8 mouse cellular contexts compared by ENCODE assay signal in genomic region chr10:109920607-109921187, GRCm38 (mm10).
DNase-seq lines count a peak whose midpoint lies in the region; ATAC-seq and TF ChIP-seq lines count a peak whose summit lies in the region.

No protein-coding gene starts in this region.

- no peak overlapping the region for H3K27ac ChIP-seq in ES-E14 (ENCODE audit: insufficient read depth, low read depth, low read length, poor library complexity, severe bottlenecking)
- no peak overlapping the region for H3K27ac ChIP-seq in forebrain, embryonic 11.5 days (ENCODE audit: low read depth, low read length)
- H3K27ac ChIP-seq in heart, postnatal 0 days (ENCODE audit: low read depth) = no peak overlapping the region
- no peak overlapping the region for H3K27ac ChIP-seq in liver, embryonic 13.5 days
- no peak overlapping the region for H3K27ac ChIP-seq in neural tube, embryonic 14.5 days (ENCODE audit: low read depth, low read length)

- ATAC-seq in forebrain, embryonic 11.5 days (replicated peaks; ENCODE audit: low FRiP score) = peak; percentile 87
- peak; percentile 69 for ATAC-seq in heart, postnatal 0 days (ENCODE audit: insufficient read depth, low read depth)
- no peak for ATAC-seq in liver, embryonic 13.5 days (ENCODE audit: low read depth)
- peak; percentile 84 for ATAC-seq in neural tube, embryonic 14.5 days (ENCODE audit: low read depth)
- ATAC-seq in activated CD4-positive, CD25-positive, alpha-beta regulatory T cell, adult 4 months = no peak

- no peak overlapping the region for H3K4me2 ChIP-seq in forebrain, embryonic 11.5 days (ENCODE audit: low read depth, low read length, severe bottlenecking)
- peak overlapping the region; percentile 56 for H3K4me2 ChIP-seq in heart, postnatal 0 days (ENCODE audit: low read depth, low read length)
- H3K4me2 ChIP-seq in liver, embryonic 13.5 days = no peak overlapping the region
- no peak overlapping the region for H3K4me2 ChIP-seq in neural tube, embryonic 14.5 days (ENCODE audit: low read depth, low read length)

- no peak for TF ChIP-seq EP300 in heart, postnatal 0 days (IDR thresholded peaks at IDR 0.05; ENCODE audit: low read depth)

- 17% methylated on average over 6 of the region's 6 CpGs for WGBS in forebrain, embryonic 11.5 days
- 13% methylated on average over 6 of the region's 6 CpGs for WGBS in heart, postnatal 0 days
- WGBS in liver, embryonic 13.5 days (ENCODE audit: insufficient replicate concordance) = 14% methylated on average over 6 of the region's 6 CpGs
- WGBS in neural tube, embryonic 14.5 days = 17% methylated on average over 6 of the region's 6 CpGs

- no peaks in the 10 kb centered on the region for H3K4me1 ChIP-seq in ES-E14 (ENCODE audit: control insufficient read depth in 2 of 2, insufficient read depth in 2 of 2, low read length in 2 of 2, poor library complexity in 1 of 2)
- H3K4me1 ChIP-seq in forebrain, embryonic 11.5 days (replicated peaks; ENCODE audit: control insufficient read depth, insufficient read depth, low read length) = no peaks in the 10 kb centered on the region
- no peaks in the 10 kb centered on the region for H3K4me1 ChIP-seq in heart, postnatal 0 days (ENCODE audit: control insufficient read depth, insufficient read depth)
- H3K4me1 ChIP-seq in liver, embryonic 13.5 days (replicated peaks) = no peaks in the 10 kb centered on the region
- H3K4me1 ChIP-seq in neural tube, embryonic 14.5 days (ENCODE audit: control insufficient read depth, insufficient read depth, low read length) = no peaks in the 10 kb centered on the region

- no peaks in the 10 kb centered on the region for H3K9me3 ChIP-seq in ES-E14 (ENCODE audit: control insufficient read depth, insufficient read depth, low read depth, low read length)
- H3K9me3 ChIP-seq in forebrain, embryonic 11.5 days (ENCODE audit: control insufficient read depth, low read length) = no peaks in the 10 kb centered on the region
- H3K9me3 ChIP-seq in heart, postnatal 0 days (replicated peaks; ENCODE audit: control insufficient read depth, low read length) = no peaks in the 10 kb centered on the region
- no peaks in the 10 kb centered on the region for H3K9me3 ChIP-seq in liver, embryonic 13.5 days (replicated peaks)
- H3K9me3 ChIP-seq in neural tube, embryonic 14.5 days (ENCODE audit: control insufficient read depth, low read length) = no peaks in the 10 kb centered on the region

- H3K36me3 ChIP-seq in ES-E14 (ENCODE audit: control insufficient read depth, insufficient read depth, low read length, poor library complexity, severe bottlenecking) = no peaks in the 10 kb centered on the region
- no peaks in the 10 kb centered on the region for H3K36me3 ChIP-seq in forebrain, embryonic 11.5 days (ENCODE audit: control insufficient read depth, insufficient read depth, low read length)
- no peaks in the 10 kb centered on the region for H3K36me3 ChIP-seq in heart, postnatal 0 days (replicated peaks; ENCODE audit: control insufficient read depth, insufficient read depth, low read length)
- no peaks in the 10 kb centered on the region for H3K36me3 ChIP-seq in liver, embryonic 13.5 days
- no peaks in the 10 kb centered on the region for H3K36me3 ChIP-seq in neural tube, embryonic 14.5 days (ENCODE audit: control insufficient read depth, insufficient read depth, low read length)

- TF ChIP-seq CTCF in heart, postnatal 0 days (IDR thresholded peaks at IDR 0.05; ENCODE audit: low read depth) = peak; percentile 99

- in situ Hi-C loops in ES-E14 (cut with MboI; ENCODE audit: low sequenced_read_pairs in 2 of 2, unreplicated experiment in 2 of 2) = loop anchor here (10.0 to 25.0 kb wide), 2 partner anchors 164 to 167 kb away; no protein-coding TSS in a partner anchor

- DNase-seq in ES-E14 (ENCODE audit: low read depth, low spot score) = peak; percentile 31
- DNase-seq in c-Kit-positive CD71-negative TER-119-negative erythroid progenitor cells, embryonic 14.5 days (ENCODE audit: low read depth) = peak; percentile 36
- peak; percentile 73 for DNase-seq in forebrain, embryonic 11.5 days (ENCODE audit: low spot score)
- peak; percentile 72 for DNase-seq in heart, postnatal 0 days (ENCODE audit: low spot score)
- DNase-seq in kidney, postnatal 10 days = peak; percentile 79
- DNase-seq in liver, embryonic 13.5 days = peak; percentile 1

- no peak overlapping the region for H3K9ac ChIP-seq in ES-E14 (ENCODE audit: insufficient read depth, low read depth, low read length, poor library complexity, severe bottlenecking)
- no peak overlapping the region for H3K9ac ChIP-seq in forebrain, embryonic 11.5 days (ENCODE audit: low read length)
- no peak overlapping the region for H3K9ac ChIP-seq in heart, postnatal 0 days (replicated peaks; ENCODE audit: low read depth, low read length)
- no peak overlapping the region for H3K9ac ChIP-seq in liver, embryonic 13.5 days
- no peak overlapping the region for H3K9ac ChIP-seq in neural tube, embryonic 14.5 days (replicated peaks; ENCODE audit: low read depth, low read length)

- no peaks in the 10 kb centered on the region for H3K27me3 ChIP-seq in forebrain, embryonic 11.5 days (ENCODE audit: control insufficient read depth, insufficient read depth, low read length)
- H3K27me3 ChIP-seq in heart, postnatal 0 days (ENCODE audit: control insufficient read depth, insufficient read depth, low read length) = no peaks in the 10 kb centered on the region
- no peaks in the 10 kb centered on the region for H3K27me3 ChIP-seq in liver, embryonic 13.5 days
- H3K27me3 ChIP-seq in neural tube, embryonic 14.5 days (ENCODE audit: control insufficient read depth, insufficient read depth, low read length) = no peaks in the 10 kb centered on the region

- H3K4me3 ChIP-seq in ES-E14 (ENCODE audit: insufficient read depth in 1 of 2, low read depth in 1 of 2, low read length in 2 of 2, poor library complexity in 1 of 2, severe bottlenecking in 1 of 2) = no peak overlapping the region
- H3K4me3 ChIP-seq in forebrain, embryonic 11.5 days (ENCODE audit: low read depth, low read length) = no peak overlapping the region
- H3K4me3 ChIP-seq in heart, postnatal 0 days (ENCODE audit: low read depth, low read length) = peak overlapping the region; percentile 30
- no peak overlapping the region for H3K4me3 ChIP-seq in liver, embryonic 13.5 days (replicated peaks)
- no peak overlapping the region for H3K4me3 ChIP-seq in neural tube, embryonic 14.5 days (ENCODE audit: low read depth, low read length)

TF ChIP-seq in ES-E14, 5 proteins besides CTCF, POLR2A, EP300 and RAD21:
- TF ChIP-seq ZC3H11A (IDR thresholded peaks at IDR 0.05; ENCODE audit: borderline replicate concordance, low read depth, low read length) (peak; percentile 81), CHD2 (IDR thresholded peaks at IDR 0.05; ENCODE audit: low read depth, low read length) (no peak), ZNF384 (IDR thresholded peaks at IDR 0.05; ENCODE audit: low read depth, low read length) (0 out of 2 replicates have a peak, but pooled peaks have one; percentile 35)
TF ChIP-seq in ES-E14: peak in this region for 2.

Comparison
In these comparisons a context has a peak if more than half of its experiments do, and no peak if none do; other contexts are left out.
1. DNase-seq: peak in every context shown above with its lines; median percentile 79 in kidney, postnatal 10 days; 73 in forebrain, embryonic 11.5 days; 72 in heart, postnatal 0 days; 36 in c-Kit-positive CD71-negative TER-119-negative erythroid progenitor cells, embryonic 14.5 days; 31 in ES-E14; 1 in liver, embryonic 13.5 days.
2. ATAC-seq: peak in forebrain, embryonic 11.5 days (single experiment), heart, postnatal 0 days (single experiment) and neural tube, embryonic 14.5 days (single experiment); none in liver, embryonic 13.5 days (single experiment) and activated CD4-positive, CD25-positive, alpha-beta regulatory T cell, adult 4 months (single experiment).